Mouse (Mus musculus): ENCODE data around the gene Pcdh9.

Gene Pcdh9

GRCm38 (mm10) chr14:93700916-93701315 is 189.6 kb downstream of the Pcdh9 start:
- no peak for TF ChIP-seq GATA4 (IDR thresholded peaks at IDR 0.05; ENCODE audit: insufficient replicate concordance, low read length)

- no peak for TF ChIP-seq GATA4 (IDR thresholded peaks at IDR 0.05; ENCODE audit: insufficient replicate concordance, low read length)
Measured at GRCm38 (mm10) chr14:93684641-93685040, 205.8 kb downstream of the Pcdh9 start.

- no peak for TF ChIP-seq GATA4 (IDR thresholded peaks at IDR 0.05; ENCODE audit: insufficient replicate concordance, low read length)
Measured at GRCm38 (mm10) chr14:93675273-93676068, 215.0 kb downstream of the Pcdh9 start.

- no peak for TF ChIP-seq GATA4 (IDR thresholded peaks at IDR 0.05; ENCODE audit: insufficient replicate concordance, low read length)
Measured at GRCm38 (mm10) chr14:93653986-93654757, 236.3 kb downstream of the Pcdh9 start.

- no peak for TF ChIP-seq GATA4 (IDR thresholded peaks at IDR 0.05; ENCODE audit: insufficient replicate concordance, low read length)
Measured at GRCm38 (mm10) chr14:93627241-93627640, 263.2 kb downstream of the Pcdh9 start.

- TF ChIP-seq GATA4 (IDR thresholded peaks at IDR 0.05; ENCODE audit: insufficient replicate concordance, low read length) = no peak
Measured at GRCm38 (mm10) chr14:93624144-93624543, 266.3 kb downstream of the Pcdh9 start.

- TF ChIP-seq GATA4 (IDR thresholded peaks at IDR 0.05; ENCODE audit: insufficient replicate concordance, low read length) = no peak
Measured at GRCm38 (mm10) chr14:93621211-93621610, 269.3 kb downstream of the Pcdh9 start.

- no peak for TF ChIP-seq GATA4 (IDR thresholded peaks at IDR 0.05; ENCODE audit: insufficient replicate concordance, low read length)
Measured at GRCm38 (mm10) chr14:93607546-93607945, 282.9 kb downstream of the Pcdh9 start.

- TF ChIP-seq GATA4 (IDR thresholded peaks at IDR 0.05; ENCODE audit: insufficient replicate concordance, low read length) = no peak
Measured at GRCm38 (mm10) chr14:93599997-93600396, 290.5 kb downstream of the Pcdh9 start.

GRCm38 (mm10) chr14:93585432-93586024 is 305.0 kb downstream of the Pcdh9 start:
- TF ChIP-seq GATA4 (IDR thresholded peaks at IDR 0.05; ENCODE audit: insufficient replicate concordance, low read length) = no peak

GRCm38 (mm10) chr14:93564361-93564760 is 326.1 kb downstream of the Pcdh9 start:
- no peak for TF ChIP-seq GATA4 (IDR thresholded peaks at IDR 0.05; ENCODE audit: insufficient replicate concordance, low read length)

GRCm38 (mm10) chr14:93561577-93561976 is 328.9 kb downstream of the Pcdh9 start:
- TF ChIP-seq GATA4 (IDR thresholded peaks at IDR 0.05; ENCODE audit: insufficient replicate concordance, low read length) = no peak

GRCm38 (mm10) chr14:93553771-93554170 is 336.7 kb downstream of the Pcdh9 start:
- no peak for TF ChIP-seq GATA4 (IDR thresholded peaks at IDR 0.05; ENCODE audit: insufficient replicate concordance, low read length)

GRCm38 (mm10) chr14:93545575-93545974 is 344.9 kb downstream of the Pcdh9 start:
- TF ChIP-seq GATA4 (IDR thresholded peaks at IDR 0.05; ENCODE audit: insufficient replicate concordance, low read length) = no peak

- no peak for TF ChIP-seq GATA4 (IDR thresholded peaks at IDR 0.05; ENCODE audit: insufficient replicate concordance, low read length)
Measured at GRCm38 (mm10) chr14:93543970-93544627, 346.4 kb downstream of the Pcdh9 start.

All from liver, adult (tissue).